Mouse (Mus musculus) E14TG2a.4 (cell line): Measurements from ENCODE around the gene Mr1.
A peak's percentile ranks its signal among the peaks of the same experiment; 100 is the strongest.

Experiments used
- H3K27me3 ChIP-seq: 2 replicates; pipeline ENCODE4 v1.6.1; 2014; ENCODE audit warnings: low read length, control low read depth; ENCODE audit not compliant: insufficient read depth
- H3K36me3 ChIP-seq: 2 replicates; pipeline ENCODE4 v1.6.1; 2014; ENCODE audit warnings: low read length, control low read depth; ENCODE audit not compliant: insufficient read depth
- H3K4me1 ChIP-seq: replicated peaks from 2 replicates; pipeline ENCODE4 v1.6.1; 2014; ENCODE audit warnings: low read depth, low read length, control low read depth
- H3K4me3 ChIP-seq: replicated peaks from 2 replicates; pipeline ENCODE4 v1.5.1; 2014; ENCODE audit warnings: mild to moderate bottlenecking, low read length
- H3K9me3 ChIP-seq: 2 replicates; pipeline ENCODE4 v1.6.1; 2014; ENCODE audit warnings: low read length, control low read depth
- CTCF ChIP-seq: conservative IDR thresholded peaks from 2 replicates; pipeline ENCODE4 v1.5.1; 2014; ENCODE audit warnings: low read length
- NANOG ChIP-seq: IDR thresholded peaks from 2 replicates; pipeline ENCODE4 v1.6.1; 2014; ENCODE audit warnings: borderline replicate concordance, low read length, mixed read lengths
- POU5F1 ChIP-seq: IDR thresholded peaks from 2 replicates; pipeline ENCODE4 v1.6.1; 2014; ENCODE audit warnings: low read length, borderline replicate concordance

Gene Mr1

DNA sequence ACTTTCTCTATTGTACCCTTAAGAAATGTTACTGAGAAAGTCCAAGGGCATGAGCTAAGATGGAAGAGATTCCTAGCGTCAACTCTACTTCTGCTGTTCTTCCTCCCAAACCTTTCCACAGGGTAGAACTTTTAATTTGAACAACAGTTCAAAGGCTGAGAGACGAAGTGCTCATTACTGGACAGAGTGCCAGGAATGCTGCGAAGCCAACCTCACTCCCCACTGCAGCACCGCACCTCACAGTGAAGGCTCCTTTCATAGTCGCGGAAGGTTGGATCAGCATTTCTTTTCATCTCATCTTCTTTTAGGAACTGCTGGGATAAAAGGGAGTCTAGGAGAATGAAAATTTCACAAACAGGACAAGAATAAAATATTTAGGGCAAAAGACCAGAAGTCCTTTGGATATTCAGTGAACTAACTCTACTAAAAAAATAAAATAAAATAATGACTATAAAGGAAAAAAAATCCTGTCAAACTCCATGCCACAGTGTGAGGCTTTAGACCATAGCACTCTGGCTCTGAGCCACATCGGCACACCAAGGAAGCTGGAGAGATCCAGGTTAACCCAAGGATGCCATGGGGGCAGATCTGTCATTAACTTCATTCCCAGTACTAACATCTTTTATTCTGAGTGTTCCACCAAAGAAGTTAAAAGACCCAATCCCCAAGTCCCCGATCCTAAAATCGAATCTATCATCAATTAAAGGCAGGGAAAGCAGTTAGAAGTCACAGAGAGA, 52.5 kb downstream of the Mr1 start:
- no peak for TF ChIP-seq CTCF
- TF ChIP-seq POU5F1, result no peak
- TF ChIP-seq NANOG, result no peak
- Histone ChIP-seq H3K4me1 (peaks cover 37% of the 10 kb centered on the region), H3K27me3 (peaks cover 74% of the 10 kb centered on the region), H3K9me3 (no peaks in the 10 kb centered on the region), H3K4me3 (no peak overlapping the region), H3K36me3 (no peaks in the 10 kb centered on the region)

DNA sequence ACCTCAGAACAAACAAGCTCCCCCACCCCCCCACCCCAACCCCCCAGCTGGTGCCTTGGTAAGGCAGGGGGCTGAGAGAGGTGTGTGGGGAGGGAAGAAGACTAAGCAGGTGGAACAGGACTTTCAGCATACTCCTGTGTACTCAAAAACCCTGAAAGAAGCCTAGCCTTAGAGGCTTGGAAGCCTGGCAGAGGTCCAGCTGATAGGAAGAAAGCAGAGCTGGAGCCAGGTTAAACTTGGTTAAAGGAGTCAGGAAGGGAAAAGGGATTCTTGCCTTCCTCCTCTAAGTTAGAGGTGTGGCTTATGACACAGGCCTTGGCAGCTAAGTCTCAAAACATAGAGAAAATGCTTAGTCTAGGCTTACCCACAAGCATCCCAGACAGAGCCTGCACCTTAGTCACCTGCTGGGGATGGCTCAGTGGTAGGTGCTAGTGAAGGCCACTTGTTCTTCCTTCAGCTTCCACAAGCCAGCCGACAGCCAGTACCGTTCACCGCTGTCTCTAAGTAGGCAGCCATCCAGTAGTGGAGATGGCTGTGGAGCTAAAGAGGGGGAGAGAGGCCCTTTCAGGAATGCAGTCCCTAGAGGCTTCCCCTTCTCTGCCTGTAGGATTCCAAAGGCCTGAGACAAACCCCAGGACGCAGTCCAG, 53.3 kb downstream of the Mr1 start:
- H3K27me3 ChIP-seq, result peaks cover 72% of the 10 kb centered on the region
- no peaks in the 10 kb centered on the region for H3K9me3 ChIP-seq
- TF ChIP-seq CTCF, result no peak
- TF ChIP-seq NANOG, result no peak
- TF ChIP-seq POU5F1, result no peak
- H3K36me3 ChIP-seq, result no peaks in the 10 kb centered on the region
- H3K4me3 ChIP-seq, result no peak overlapping the region
- H3K4me1 ChIP-seq, result peaks cover 37% of the 10 kb centered on the region

DNA sequence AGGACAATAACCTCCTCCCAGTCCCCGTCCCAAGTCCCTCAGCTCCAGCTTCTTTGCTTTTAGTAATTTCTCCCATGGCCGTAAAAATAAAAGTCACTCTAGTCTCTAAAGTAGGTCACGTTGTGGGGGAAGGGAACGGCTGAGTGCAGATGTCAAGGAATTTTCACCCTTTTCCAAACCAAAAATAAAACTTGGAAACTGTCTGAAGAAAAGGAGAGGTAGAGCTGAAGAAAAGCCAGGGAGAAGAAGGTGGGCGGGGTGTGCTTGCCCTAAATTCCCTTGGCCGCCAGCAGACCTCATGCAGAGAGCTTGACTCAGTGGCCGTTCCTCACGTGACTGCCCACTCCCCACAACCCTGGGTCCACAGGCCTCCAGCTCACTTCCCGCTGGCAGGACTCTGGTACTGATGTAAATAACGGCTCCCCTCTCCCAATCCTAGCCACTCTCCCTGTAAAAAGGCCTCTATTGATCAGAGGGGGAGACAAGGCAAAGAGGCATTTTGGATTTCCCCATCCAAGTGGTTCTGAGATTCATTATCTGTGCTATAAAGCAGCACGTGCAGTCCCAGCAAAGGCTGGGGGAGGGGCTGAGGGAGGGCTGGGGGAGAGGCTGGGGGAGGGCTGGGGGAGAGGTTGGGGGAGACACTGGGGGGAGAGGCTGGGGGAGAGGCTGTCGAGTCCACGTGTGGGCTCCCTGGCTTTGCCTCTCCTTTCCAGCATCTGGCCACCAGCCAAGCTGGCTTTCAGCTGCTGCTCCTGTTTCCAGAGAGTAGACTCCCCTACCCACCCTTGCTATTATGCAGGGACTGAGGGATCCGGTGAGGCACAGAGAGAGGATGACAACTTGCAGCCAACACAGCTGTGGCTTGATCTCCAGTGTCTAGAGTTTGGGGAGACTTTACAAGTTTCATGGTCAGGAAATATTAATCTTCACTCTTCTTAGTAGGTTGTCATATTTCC, 54.5 kb downstream of the Mr1 start:
- Histone ChIP-seq H3K4me1 (peaks cover 38% of the 10 kb centered on the region), H3K9me3 (no peaks in the 10 kb centered on the region), H3K27me3 (peaks cover 68% of the 10 kb centered on the region), H3K4me3 (0 out of 2 replicates have a peak overlapping the region, but pooled peaks have one; percentile 5), H3K36me3 (no peaks in the 10 kb centered on the region)
- TF ChIP-seq POU5F1, result no peak
- TF ChIP-seq NANOG, result no peak
- no peak for TF ChIP-seq CTCF

DNA sequence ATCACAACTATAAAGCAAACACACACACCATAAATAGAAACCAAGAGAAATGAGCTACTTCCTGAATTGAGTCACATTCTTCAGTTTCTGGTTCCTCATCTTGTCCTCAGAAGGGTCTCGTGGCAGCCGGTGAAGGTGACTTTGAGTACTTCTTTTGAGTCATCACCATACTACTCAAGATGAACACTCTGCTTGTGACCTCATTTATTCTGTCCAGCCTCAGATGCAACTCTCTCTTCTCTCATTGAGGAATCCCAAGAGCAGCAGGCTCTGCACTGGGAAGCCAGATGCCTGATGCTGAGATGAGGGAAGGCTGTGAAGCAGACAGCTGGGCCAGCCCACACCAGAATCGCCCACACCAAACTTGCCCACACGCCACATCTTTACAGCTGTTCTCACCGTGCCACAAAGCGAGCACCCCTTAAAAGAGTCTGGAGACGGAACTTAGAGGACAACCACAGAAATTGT, 55.2 kb downstream of the Mr1 start:
- H3K27me3 ChIP-seq, result peaks cover 66% of the 10 kb centered on the region
- H3K4me1 ChIP-seq, result peaks cover 45% of the 10 kb centered on the region
- no peak for TF ChIP-seq NANOG
- TF ChIP-seq CTCF, result no peak
- no peak for TF ChIP-seq POU5F1
- no peaks in the 10 kb centered on the region for H3K36me3 ChIP-seq
- no peaks in the 10 kb centered on the region for H3K9me3 ChIP-seq
- H3K4me3 ChIP-seq, result no peak overlapping the region

DNA sequence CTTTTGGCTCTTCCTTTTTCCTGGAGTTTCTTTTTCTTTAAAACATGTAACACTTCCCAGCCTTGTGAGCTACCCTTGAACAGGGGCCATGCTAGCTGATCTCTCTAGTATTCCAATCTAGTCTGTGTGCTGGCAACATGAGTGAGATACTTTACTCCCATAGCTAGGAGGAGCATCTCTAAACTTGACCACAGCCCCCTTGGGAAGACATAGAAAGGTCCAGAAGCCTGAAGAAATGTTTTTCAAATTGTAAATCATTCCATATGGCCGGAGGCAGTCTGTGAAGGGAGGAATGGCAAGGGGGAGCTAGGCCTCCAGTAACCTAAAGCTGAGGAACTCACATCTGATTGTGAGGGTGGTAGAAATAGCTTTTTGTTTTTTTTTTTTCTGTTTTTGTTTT, 55.9 kb downstream of the Mr1 start:
- H3K4me3 ChIP-seq, result no peak overlapping the region
- no peaks in the 10 kb centered on the region for H3K36me3 ChIP-seq
- H3K27me3 ChIP-seq, result peaks cover 67% of the 10 kb centered on the region
- peaks cover 52% of the 10 kb centered on the region for H3K4me1 ChIP-seq
- no peaks in the 10 kb centered on the region for H3K9me3 ChIP-seq
- TF ChIP-seq CTCF (no peak), POU5F1 (no peak), NANOG (no peak)

DNA sequence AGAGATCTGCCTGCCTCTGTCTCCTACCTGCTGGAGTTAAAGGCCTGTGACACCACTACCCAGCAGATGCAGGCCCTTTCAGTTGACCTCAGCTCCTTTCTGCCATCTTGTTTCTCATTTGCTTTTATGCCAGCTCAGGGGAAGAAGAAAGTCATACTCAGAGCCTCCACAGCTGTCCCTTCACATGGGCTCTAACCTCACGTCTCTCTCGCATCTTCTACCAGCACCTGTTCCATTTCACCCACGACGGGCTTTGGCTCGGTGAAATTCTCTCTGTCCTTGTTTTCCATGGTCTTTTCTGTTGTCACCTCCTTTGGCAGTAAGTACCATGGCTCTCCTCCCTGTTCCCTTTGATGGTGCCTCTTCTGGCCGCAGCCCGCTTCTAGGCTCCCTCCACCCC, 56.3 kb downstream of the Mr1 start:
- Histone ChIP-seq H3K4me3 (no peak overlapping the region), H3K27me3 (peaks cover 66% of the 10 kb centered on the region), H3K36me3 (no peaks in the 10 kb centered on the region), H3K9me3 (no peaks in the 10 kb centered on the region), H3K4me1 (peaks cover 55% of the 10 kb centered on the region)
- TF ChIP-seq POU5F1, result no peak
- no peak for TF ChIP-seq CTCF
- no peak for TF ChIP-seq NANOG

DNA sequence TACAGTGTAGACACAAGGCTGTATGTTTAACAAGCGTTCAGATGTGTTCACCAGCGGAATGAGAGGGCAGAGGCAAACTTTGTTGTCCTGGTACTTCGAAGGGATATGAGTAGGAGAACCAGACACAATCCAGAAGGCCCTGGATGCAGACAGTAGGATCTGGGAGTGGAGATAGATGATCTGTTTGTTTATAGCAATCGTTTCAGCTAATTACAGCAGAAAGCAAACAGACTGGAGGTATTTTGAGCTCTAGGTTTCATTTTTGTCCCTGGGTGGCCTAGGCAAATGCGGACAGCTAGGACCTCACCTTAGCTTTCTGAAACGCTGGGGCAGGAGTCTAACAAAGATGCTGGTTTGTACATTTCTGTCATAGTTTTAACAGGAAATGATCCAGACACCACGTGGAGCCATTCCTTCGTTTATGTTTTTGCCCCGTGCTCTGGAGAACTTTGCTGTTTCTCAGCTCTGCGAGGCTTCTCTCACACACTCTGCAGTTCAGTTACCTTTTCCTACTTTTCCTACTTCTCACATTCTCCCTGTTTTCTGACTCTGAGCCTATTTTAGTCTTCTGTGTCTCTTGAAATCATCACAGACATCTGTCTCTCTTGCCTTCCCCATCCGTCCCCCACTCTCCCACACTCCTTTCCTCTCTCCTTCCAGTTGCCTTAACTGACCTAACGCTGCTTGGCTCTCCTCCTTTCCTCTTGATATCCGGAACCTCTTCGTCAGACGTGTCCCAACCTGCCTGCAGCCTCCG, 57.6 kb downstream of the Mr1 start:
- Histone ChIP-seq H3K4me3 (no peak overlapping the region), H3K27me3 (peaks cover 65% of the 10 kb centered on the region), H3K9me3 (no peaks in the 10 kb centered on the region), H3K36me3 (no peaks in the 10 kb centered on the region), H3K4me1 (peaks cover 67% of the 10 kb centered on the region)
- TF ChIP-seq NANOG, result no peak
- no peak for TF ChIP-seq CTCF
- TF ChIP-seq POU5F1, result no peak
